Comparison of ENCODE assay signal across 13 mouse cellular contexts in the genomic region with DNA sequence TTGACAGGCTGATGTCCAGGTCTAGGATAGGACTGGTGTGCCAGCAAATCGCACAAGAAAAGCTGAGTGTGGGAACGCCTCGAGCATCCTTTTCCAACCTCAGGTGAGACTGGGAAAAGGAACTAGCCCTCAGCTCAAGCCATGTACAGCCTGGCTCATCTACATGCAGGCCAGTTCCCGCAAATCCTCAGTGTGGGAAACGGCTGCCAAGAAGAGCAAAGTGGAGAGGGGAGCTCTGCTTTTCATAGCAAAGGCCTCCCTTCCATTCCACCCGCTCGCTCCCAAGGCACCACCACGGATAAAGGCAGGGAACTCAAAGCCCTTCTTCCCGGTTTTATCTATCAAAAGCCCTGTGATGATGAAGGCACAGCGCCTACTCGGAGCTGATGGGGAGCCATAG. TPM values are rescaled to one million over a fixed set of nuclear protein-coding genes. Genes with fewer than 3 reads are reported as not detected.
DNase-seq lines count a peak whose midpoint lies in the region; ATAC-seq and TF ChIP-seq lines count a peak whose summit lies in the region.
"Had no signal": no experiment of that assay in that cellular context is flagged by ENCODE, and none has a peak within 500 bp of the region (broad histone marks: within the 10 kb centered on the region; RNA-seq: fewer than 3 reads in every experiment).

No protein-coding gene starts in this region.

- TF ChIP-seq CTCF in layer of hippocampus, adult 2 months (conservative IDR thresholded peaks at IDR 0.05) = no peak

- H3K27me3 ChIP-seq in forebrain, embryonic 10.5 days (ENCODE audit: poor library complexity, severe bottlenecking) = no peaks in the 10 kb centered on the region
- H3K27me3 ChIP-seq in forebrain, embryonic 12.5 days = no peaks in the 10 kb centered on the region

- H3K36me3 ChIP-seq in forebrain, embryonic 10.5 days (replicated peaks) = peaks cover 72% of the 10 kb centered on the region
- peaks cover 37% of the 10 kb centered on the region for H3K36me3 ChIP-seq in forebrain, embryonic 12.5 days (replicated peaks)

- H3K27ac ChIP-seq in forebrain, embryonic 10.5 days = 0 out of 2 replicates have a peak overlapping the region, but pooled peaks have one; percentile 25
- H3K27ac ChIP-seq in forebrain, embryonic 12.5 days = no peak overlapping the region; the same call in 1 of the 2 replicates
- H3K27ac ChIP-seq in layer of hippocampus, adult 2 months = peak overlapping the region; percentile 43; the same call in 1 of the 2 replicates
- H3K27ac ChIP-seq: gastrocnemius, adult 2 months had no signal

- WGBS in forebrain, embryonic 10.5 days = 90% methylated on average over 11 of the region's 11 CpGs
- 78% methylated on average over 11 of the region's 11 CpGs for WGBS in forebrain, embryonic 12.5 days

- H3K9ac ChIP-seq in forebrain, embryonic 12.5 days = no peak overlapping the region

- DNase-seq in forebrain, embryonic 10.5 days (ENCODE audit: extremely low spot score, low spot score) = no peak
- DNase-seq in layer of hippocampus, adult 2 months (ENCODE audit: low spot score in 2 of 2) = no peak
- no peak for DNase-seq in layer of hippocampus, postnatal 14 days (ENCODE audit: low spot score in 2 of 2)
- peak; percentile 9 for DNase-seq in thymus, postnatal 4 days
- DNase-seq in thymus, postnatal 0 days (ENCODE audit: low spot score) = no peak
- no peak for DNase-seq in embryo, embryonic 10.5 days (ENCODE audit: low spot score)
- DNase-seq in kidney, postnatal 4 days = no peak
- DNase-seq: gastrocnemius, adult 2 months; heart, postnatal 4 days; lung, postnatal 36 days had no signal

- H3K4me2 ChIP-seq in forebrain, embryonic 12.5 days = no peak overlapping the region
- H3K4me2 ChIP-seq: heart, embryonic 11.5 days had no signal

- ATAC-seq in forebrain, embryonic 12.5 days (ENCODE audit: low FRiP score) = no peak

- H3K4me3 ChIP-seq in forebrain, embryonic 10.5 days = no peak overlapping the region
- H3K4me3 ChIP-seq in forebrain, embryonic 12.5 days (replicated peaks) = no peak overlapping the region
- no peak overlapping the region for H3K4me3 ChIP-seq in layer of hippocampus, adult 2 months
- H3K4me3 ChIP-seq: erythroblast, embryonic 14.5 days; gastrocnemius, adult 2 months had no signal

- H3K4me1 ChIP-seq in forebrain, embryonic 10.5 days = peaks cover 82% of the 10 kb centered on the region
- peaks cover 77% of the 10 kb centered on the region for H3K4me1 ChIP-seq in forebrain, embryonic 12.5 days

- H3K9me3 ChIP-seq in forebrain, embryonic 10.5 days = peaks cover 6% of the 10 kb centered on the region; the same call in 1 of the 2 replicates
- H3K9me3 ChIP-seq in forebrain, embryonic 12.5 days = 0 out of 2 replicates have a peak, but pooled peaks cover 4% of the 10 kb centered on the region

RNA-seq across cellular contexts. Expression of a gene that starts 5.7 kb away (rescaled TPM):
- polyA plus RNA-seq in forebrain, embryonic 10.5 days (2016; fragmentation: Nextera tagmentation; extraction: Ambion mirVana) = 19.8 and 22.6 TPM in 2 replicates
- polyA plus RNA-seq in forebrain, embryonic 12.5 days (2016; fragmentation: Nextera tagmentation; extraction: Ambion mirVana) = 28.8 and 30.4 TPM in 2 replicates
- 10 to 100 TPM; 24.3 to 33.7 TPM for total RNA-seq in layer of hippocampus, adult 2 months (2021)
- 10 to 100 TPM; 33.5 to 38.3 TPM for total RNA-seq in layer of hippocampus, postnatal 14 days (2021)
- 17.1 and 24.5 TPM in 2 replicates for polyA plus RNA-seq in thymus, postnatal 0 days (2015; fragmentation: Nextera tagmentation; extraction: Ambion mirVana)
